Mouse (Mus musculus) lung, postnatal 0 days (tissue): ENCODE results near the gene Gata2.

Experiments
- CTCF ChIP-seq: IDR thresholded peaks from 2 replicates; pipeline ENCODE4 v1.5.1; 2016; ENCODE audit warnings: antibody characterized with exemption, mild to moderate bottlenecking
- EP300 ChIP-seq: IDR thresholded peaks from 2 replicates; pipeline ENCODE4 v1.6.1; 2016; ENCODE audit warnings: antibody characterized with exemption, mild to moderate bottlenecking, control low read depth

DNA sequence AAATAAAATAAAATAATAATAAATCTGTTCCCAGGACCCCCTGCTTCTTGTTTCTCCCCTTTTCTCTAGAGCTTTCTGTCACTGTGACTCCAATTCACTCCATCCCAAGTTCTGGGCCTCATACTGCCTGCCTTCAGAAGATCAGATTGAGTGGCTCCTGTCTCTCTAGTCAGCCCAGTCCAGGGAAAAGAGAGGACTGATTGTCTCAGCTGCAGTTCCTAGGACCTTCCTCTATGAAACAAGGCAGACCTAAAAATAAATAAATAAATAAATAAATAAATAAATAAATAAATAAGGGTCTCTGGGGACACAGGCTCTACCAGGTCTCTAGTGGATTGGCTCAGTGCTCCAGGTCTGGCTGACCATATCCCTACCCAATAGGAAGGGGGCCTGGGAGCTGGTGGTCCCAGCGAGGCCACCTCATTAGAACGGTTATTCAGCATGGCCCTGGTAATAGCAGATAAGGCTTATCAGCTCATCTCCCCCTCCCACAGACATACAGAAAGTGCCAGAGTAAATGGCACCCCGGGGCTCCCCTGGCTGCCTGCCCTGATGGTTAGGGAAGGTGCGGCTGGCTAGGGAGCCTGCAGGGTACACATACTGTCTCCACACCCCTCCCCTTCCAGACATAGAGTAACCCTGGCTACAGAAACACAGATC, 2.1 kb upstream of the Gata2 start:
- TF ChIP-seq CTCF: no peak
- TF ChIP-seq EP300: no peak
